Mouse (Mus musculus) heart, embryonic 14.5 days (tissue): ENCODE data around the gene Xrcc5. TPM values are rescaled to one million over a fixed set of nuclear protein-coding genes. Genes with fewer than 3 reads are reported as not detected.

Experiments
- ATAC-seq: fragments of 200-750 bp; cut with Nextera tagmentation; 2 replicates; pipeline ENCODE4 v1.8.0; 2017; ENCODE audit warnings: low read depth, moderate TSS enrichment; ENCODE audit not compliant: insufficient number of reproducible peaks, insufficient read depth, low FRiP score
- H3K27ac ChIP-seq, 2 experiments: fragments of 200-500 bp in 1 of 2; fragments of 300-500 bp in 1 of 2; sonication (generic) in 1 of 2; replicated peaks in 1 of 2; 2 replicates each; pipeline ENCODE4 v1.5.1; 2012 to 2014; ENCODE audit warnings: low read depth in 2 of 2, low read length in 2 of 2, control low read depth in 1 of 2, mild to moderate bottlenecking in 1 of 2, mixed read lengths in 1 of 2; ENCODE audit not compliant: control insufficient read depth in 1 of 2, insufficient read depth in 1 of 2
- H3K27me3 ChIP-seq: fragments of 300-500 bp; sonication (generic); 2 replicates; pipeline ENCODE4 v1.6.1; 2014; ENCODE audit warnings: mild to moderate bottlenecking, low read length, control low read depth; ENCODE audit not compliant: control insufficient read depth, insufficient read depth
- H3K36me3 ChIP-seq: fragments of 300-500 bp; sonication (generic); 2 replicates; pipeline ENCODE4 v1.6.1; 2014; ENCODE audit warnings: mild to moderate bottlenecking, control low read depth, low read length, mixed read lengths; ENCODE audit not compliant: control insufficient read depth, insufficient read depth
- H3K4me1 ChIP-seq, 2 experiments: fragments of 200-500 bp in 1 of 2; fragments of 300-500 bp in 1 of 2; sonication (generic) in 1 of 2; 2 replicates each; pipeline ENCODE4 v1.6.1; 2012 to 2014; ENCODE audit warnings: low read length in 2 of 2, control low read depth in 1 of 2, mixed read lengths in 1 of 2; ENCODE audit not compliant: control insufficient read depth in 2 of 2, insufficient read depth in 2 of 2
- H3K4me2 ChIP-seq: fragments of 300-500 bp; sonication (generic); 2 replicates; pipeline ENCODE4 v1.6.1; 2014; ENCODE audit warnings: mild to moderate bottlenecking, low read length
- H3K4me3 ChIP-seq, 2 experiments: fragments of 200-500 bp in 1 of 2; fragments of 300-500 bp in 1 of 2; sonication (generic) in 1 of 2; 2 replicates each; pipeline ENCODE4 v1.5.1; 2012 to 2014; ENCODE audit warnings: low read length in 2 of 2, mild to moderate bottlenecking in 2 of 2, control low read depth in 1 of 2, low read depth in 1 of 2, moderate library complexity in 1 of 2; ENCODE audit not compliant: control insufficient read depth in 1 of 2, insufficient read depth in 1 of 2
- H3K9ac ChIP-seq: fragments of 300-500 bp; sonication (generic); 2 replicates; pipeline ENCODE4 v1.6.1; 2014; ENCODE audit warnings: mild to moderate bottlenecking, low read length
- H3K9me3 ChIP-seq: fragments of 300-500 bp; sonication (generic); 2 replicates; pipeline ENCODE4 v1.6.1; 2016; ENCODE audit warnings: low read length, control low read depth; ENCODE audit not compliant: control insufficient read depth
- WGBS: fragments of 180-500 bp; shearing (Covaris S2); extraction: QIAGEN DNeasy Blood & Tissue Kit; methylation state at CpG from one replicate; pipeline ENCODE4 v1.1.7; 2014; 5-methylcytosine and 5-hydroxymethylcytosine counted together
- polyA plus RNA-seq: library from polyadenylated mRNA; unstranded; fragments of >200 nt; fragmentation: Nextera tagmentation; extraction: Ambion mirVana; gene quantifications from 2 replicates; pipeline ENCODE4 v1.2.1, GENCODE M21; 2014

Xrcc5 gene
- polyA plus RNA-seq, 1 experiment from 2014 or later = 18.6 TPM

DNA sequence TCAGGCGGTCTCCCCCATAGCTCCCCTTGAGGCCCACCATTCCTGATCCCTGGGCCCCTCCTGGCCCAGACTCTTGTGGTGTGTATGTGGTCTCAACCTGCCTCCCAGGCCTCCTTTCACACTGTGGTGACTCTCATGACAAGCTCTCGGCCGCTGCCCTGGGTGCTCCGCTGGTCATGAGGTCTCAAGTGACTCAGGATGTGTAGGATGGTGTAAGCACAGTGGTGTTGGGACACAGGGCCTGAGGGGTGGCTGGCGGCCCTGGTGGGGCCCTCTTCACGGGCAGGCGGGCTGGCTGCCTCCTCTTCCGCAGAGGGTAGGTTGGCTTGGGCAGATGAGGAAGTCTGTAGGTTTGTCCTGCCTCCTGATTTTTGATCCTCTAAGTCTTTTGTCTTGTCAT, 121.3 kb downstream of the Xrcc5 start:
- no peaks in the 10 kb centered on the region for H3K9me3 ChIP-seq
- no peaks in the 10 kb centered on the region for H3K36me3 ChIP-seq
- no peak overlapping the region for H3K9ac ChIP-seq
- H3K4me3 ChIP-seq = no peak overlapping the region
- ATAC-seq = no peak
- H3K27me3 ChIP-seq = 0 out of 2 replicates have a peak, but pooled peaks cover 6% of the 10 kb centered on the region
- no peak overlapping the region for H3K27ac ChIP-seq
- WGBS = 78% methylated on average over 8 of the region's 8 CpGs
- no peaks in the 10 kb centered on the region for H3K4me1 ChIP-seq
- H3K4me2 ChIP-seq = no peak overlapping the region

DNA sequence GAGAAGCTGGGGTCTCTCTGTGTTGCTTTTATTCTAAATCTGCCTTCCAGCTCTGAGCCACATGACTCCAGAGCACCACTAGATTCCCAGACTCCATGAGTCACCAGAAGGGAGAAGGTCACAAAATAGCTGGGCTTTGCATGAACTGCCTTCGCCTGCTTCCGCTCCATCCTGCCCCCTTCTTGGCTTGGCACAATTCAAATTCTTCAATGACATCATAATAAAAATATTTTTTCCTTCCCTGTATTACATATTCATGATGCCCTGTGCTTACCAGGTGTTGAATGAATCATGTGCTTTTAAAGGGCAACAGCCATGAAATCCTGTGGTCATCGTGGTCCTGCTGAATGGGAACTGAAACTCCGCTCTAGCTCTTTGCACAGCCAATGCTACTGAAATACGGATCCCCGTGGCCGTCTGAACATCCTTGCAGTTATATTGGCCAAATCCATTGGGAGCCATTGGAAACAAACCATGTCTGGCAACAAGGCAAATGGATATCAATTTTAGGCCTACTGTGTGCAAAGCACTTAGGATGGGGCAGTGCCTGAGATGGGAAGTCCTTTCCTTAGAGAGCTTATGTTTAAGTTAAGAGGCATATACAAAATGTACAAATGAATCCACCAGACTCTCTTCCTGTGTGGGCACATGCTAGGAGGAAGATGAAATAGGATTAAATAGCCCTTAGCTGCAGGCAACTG, 122.0 kb downstream of the Xrcc5 start:
- H3K9ac ChIP-seq = no peak overlapping the region
- no peak overlapping the region for H3K4me2 ChIP-seq
- H3K27ac ChIP-seq = no peak overlapping the region
- H3K36me3 ChIP-seq = no peaks in the 10 kb centered on the region
- 0 out of 2 replicates have a peak, but pooled peaks cover 6% of the 10 kb centered on the region for H3K27me3 ChIP-seq
- H3K9me3 ChIP-seq = no peaks in the 10 kb centered on the region
- H3K4me1 ChIP-seq = no peaks in the 10 kb centered on the region
- ATAC-seq = no peak
- WGBS = 81% methylated on average over 7 of the region's 7 CpGs
- no peak overlapping the region for H3K4me3 ChIP-seq

DNA sequence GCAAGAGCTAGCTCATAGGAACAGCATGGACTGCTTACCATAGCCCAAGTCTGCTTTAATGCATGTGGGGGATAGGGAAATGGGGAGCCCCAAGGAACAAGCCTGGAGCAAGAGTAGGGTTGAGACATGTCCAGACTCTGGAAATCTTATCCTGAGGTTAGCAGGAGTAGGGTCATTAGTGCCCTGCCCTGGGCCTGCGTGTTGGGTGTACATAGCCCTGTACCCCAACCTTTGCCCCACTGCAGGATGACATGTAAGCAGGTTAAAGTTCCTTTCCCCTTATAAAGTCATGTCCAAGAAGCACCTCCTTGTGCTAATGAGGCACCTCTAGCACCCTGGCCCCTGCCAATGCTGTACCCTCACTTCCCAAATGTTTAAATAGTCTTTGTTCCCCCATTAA, 125.4 kb downstream of the Xrcc5 start:
- Histone ChIP-seq H3K27ac (no peak overlapping the region), H3K4me2 (no peak overlapping the region), H3K36me3 (no peaks in the 10 kb centered on the region), H3K9me3 (no peaks in the 10 kb centered on the region), H3K4me1 (no peaks in the 10 kb centered on the region), H3K27me3 (0 out of 2 replicates have a peak, but pooled peaks cover 6% of the 10 kb centered on the region), H3K4me3 (no peak overlapping the region), H3K9ac (no peak overlapping the region)
- ATAC-seq = no peak
- 82% methylated on average over 1 of the region's 1 CpGs for WGBS

DNA sequence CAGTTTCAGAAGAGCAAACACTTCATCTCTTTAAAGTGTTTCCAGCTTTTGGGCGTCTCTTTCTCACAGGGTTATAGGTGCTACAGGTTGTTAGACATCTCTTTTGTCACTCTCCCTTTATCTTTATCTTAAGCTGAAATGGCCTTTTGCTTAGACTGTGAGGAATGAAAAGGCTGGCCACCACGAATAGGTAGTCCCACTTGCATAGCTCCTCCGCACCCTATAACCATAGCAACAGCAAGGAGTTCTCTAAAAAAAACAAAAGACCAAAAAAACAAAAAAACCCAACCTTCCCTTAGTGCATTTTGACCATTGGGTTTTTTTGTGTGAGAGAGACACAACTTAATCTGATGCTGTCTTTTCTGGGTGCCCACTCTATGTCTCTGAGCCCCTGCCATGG, 127.3 kb downstream of the Xrcc5 start:
- no peak overlapping the region for H3K4me3 ChIP-seq
- H3K4me2 ChIP-seq = no peak overlapping the region
- no peaks in the 10 kb centered on the region for H3K4me1 ChIP-seq
- H3K36me3 ChIP-seq = no peaks in the 10 kb centered on the region
- H3K27me3 ChIP-seq = 0 out of 2 replicates have a peak, but pooled peaks cover 6% of the 10 kb centered on the region
- 67% methylated on average over 3 of the region's 3 CpGs for WGBS
- H3K27ac ChIP-seq = no peak overlapping the region
- no peak overlapping the region for H3K9ac ChIP-seq
- ATAC-seq = no peak
- H3K9me3 ChIP-seq = no peaks in the 10 kb centered on the region

DNA sequence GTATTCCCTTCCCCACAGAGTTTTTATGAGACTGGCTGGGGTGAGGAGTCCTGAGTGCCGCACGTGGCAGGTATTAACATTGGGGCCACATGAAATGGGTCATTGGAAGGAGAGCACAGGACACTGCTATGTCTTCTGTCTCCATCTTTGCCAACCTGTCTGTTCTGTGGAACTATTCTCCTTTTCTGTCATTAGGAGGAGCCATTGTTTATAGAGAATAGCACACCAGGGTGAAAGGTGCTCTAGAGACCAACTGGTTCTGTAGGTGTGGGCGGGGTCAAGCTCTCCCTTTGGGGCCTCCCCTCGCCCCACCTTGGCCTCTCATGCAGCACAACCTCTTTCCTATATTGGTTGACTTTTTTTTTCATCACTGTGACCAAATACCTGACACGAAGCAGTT, 129.7 kb downstream of the Xrcc5 start:
- 0 out of 2 replicates have a peak, but pooled peaks cover 6% of the 10 kb centered on the region for H3K27me3 ChIP-seq

DNA sequence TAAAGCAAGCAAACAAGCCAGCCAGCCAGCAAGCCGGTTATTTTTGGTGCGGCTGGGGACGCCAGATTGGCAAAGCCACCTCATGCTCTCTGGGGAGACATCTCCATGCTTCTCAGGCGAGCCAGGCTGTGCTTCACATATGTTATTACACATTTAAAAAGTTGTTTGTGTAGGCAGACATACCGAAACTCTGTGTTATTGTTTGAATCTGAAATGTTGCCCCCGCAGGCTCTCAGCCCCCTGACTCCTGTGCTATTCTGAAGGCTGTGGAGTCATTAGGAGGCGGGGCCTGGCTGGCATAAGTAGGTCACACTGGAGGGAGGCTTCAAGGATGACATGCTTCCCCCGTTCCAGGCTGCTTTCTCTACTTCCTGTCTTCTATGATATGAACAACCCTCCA, 131.9 kb downstream of the Xrcc5 start:
- no peak overlapping the region for H3K9ac ChIP-seq
- no peak for ATAC-seq
- no peaks in the 10 kb centered on the region for H3K9me3 ChIP-seq
- no peak overlapping the region for H3K27ac ChIP-seq
- 64% methylated on average over 8 of the region's 8 CpGs for WGBS
- H3K4me2 ChIP-seq = no peak overlapping the region
- H3K36me3 ChIP-seq = no peaks in the 10 kb centered on the region
- no peaks in the 10 kb centered on the region for H3K4me1 ChIP-seq
- H3K27me3 ChIP-seq = no peaks in the 10 kb centered on the region
- H3K4me3 ChIP-seq = no peak overlapping the region

More for the DNA sequence above, 129.7 kb downstream of the Xrcc5 start:
- Histone ChIP-seq H3K9me3 (no peaks in the 10 kb centered on the region), H3K4me2 (no peak overlapping the region), H3K9ac (no peak overlapping the region), H3K36me3 (no peaks in the 10 kb centered on the region), H3K4me1 (no peaks in the 10 kb centered on the region), H3K4me3 (no peak overlapping the region), H3K27ac (no peak overlapping the region)
- WGBS = 70% methylated on average over 5 of the region's 5 CpGs
- no peak for ATAC-seq

DNA sequence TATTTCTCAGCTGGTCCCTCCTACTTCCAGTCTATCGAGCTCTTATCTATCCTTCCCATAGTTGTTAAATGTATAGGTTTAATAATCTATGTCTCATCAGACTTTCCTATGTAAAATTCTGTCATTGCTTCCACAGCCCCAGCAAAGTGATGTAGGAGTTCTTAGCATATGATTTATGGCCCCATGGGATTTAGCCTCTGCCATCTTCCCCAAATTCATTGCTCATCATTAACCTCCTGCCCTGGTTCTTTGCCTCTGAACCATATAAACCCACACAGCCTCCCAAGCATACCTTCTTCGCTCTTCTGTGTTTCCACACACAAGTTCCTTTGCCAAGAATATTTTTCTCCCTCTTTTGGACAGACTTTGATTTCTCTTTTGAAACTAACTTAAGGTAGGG, 135.5 kb downstream of the Xrcc5 start:
- Histone ChIP-seq H3K27ac (no peak overlapping the region), H3K4me3 (no peak overlapping the region), H3K36me3 (no peaks in the 10 kb centered on the region), H3K4me2 (no peak overlapping the region), H3K9ac (no peak overlapping the region), H3K9me3 (no peaks in the 10 kb centered on the region), H3K27me3 (no peaks in the 10 kb centered on the region), H3K4me1 (no peaks in the 10 kb centered on the region)
- 78% methylated on average over 2 of the region's 2 CpGs for WGBS
- ATAC-seq = no peak
